Mouse (Mus musculus): Measurements from ENCODE around the gene Fyco1. TPM values are rescaled to one million over a fixed set of nuclear protein-coding genes. Genes with fewer than 3 reads are reported as not detected.
"Not testable (repeated sequence)": the region's sequence is repeated elsewhere in the genome, so short reads cannot be mapped to it uniquely, and the experiment has no call there.

Fyco1 gene
- polyA plus RNA-seq, 1 experiment from 2014 or later: 10.9 TPM

DNA sequence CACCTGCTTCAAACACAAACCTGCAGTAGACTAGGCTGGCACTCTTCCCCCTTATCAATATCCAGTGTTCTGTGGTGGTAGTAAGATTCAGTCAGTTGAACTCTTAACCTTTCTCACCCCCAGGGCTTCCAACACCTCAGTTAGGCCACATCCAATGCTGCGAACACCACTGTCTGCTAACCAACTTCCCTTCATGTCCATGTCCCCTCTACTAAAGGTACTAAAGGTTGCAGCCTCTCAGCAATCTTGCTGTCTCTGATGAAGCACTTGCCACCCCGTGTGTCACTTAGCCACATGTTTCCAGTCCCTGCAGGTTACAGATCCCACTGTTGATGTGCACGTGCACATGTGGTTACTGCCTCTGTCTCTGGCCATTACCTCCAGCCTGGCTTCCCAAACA lies 87.9 kb downstream of the Fyco1 start:
- H3K36me3 ChIP-seq (ENCODE audit: poor library complexity, severe bottlenecking): no peaks in the 10 kb centered on the region
- no peaks in the 10 kb centered on the region for H3K9me3 ChIP-seq (replicated peaks)
- H3K27me3 ChIP-seq: no peaks in the 10 kb centered on the region
- no peak overlapping the region for H3K4me2 ChIP-seq
- no peak overlapping the region for H3K27ac ChIP-seq
- WGBS: 91% methylated on average over 3 of the region's 3 CpGs
- no peaks in the 10 kb centered on the region for H3K4me1 ChIP-seq
- H3K4me3 ChIP-seq: no peak overlapping the region
- ATAC-seq: no peak
- no peak overlapping the region for H3K9ac ChIP-seq

DNA sequence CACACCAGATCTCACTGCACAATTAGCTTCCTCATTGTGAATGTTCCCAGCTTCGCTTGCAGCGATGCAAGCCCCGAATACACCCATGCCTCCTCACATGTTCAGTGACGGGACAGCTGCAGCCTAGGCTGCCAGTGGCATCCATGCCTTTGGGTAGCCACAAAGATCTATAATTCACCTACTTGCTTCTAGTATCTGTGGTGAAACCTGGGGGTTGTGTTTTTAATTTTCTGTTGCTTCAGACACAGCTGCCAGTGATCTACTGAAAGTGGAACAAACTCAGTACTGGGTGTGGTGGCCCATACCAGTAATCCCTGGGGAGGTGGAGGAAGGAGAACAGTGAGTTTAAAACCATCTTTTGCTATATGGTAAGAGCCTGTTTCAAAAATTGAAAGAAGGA lies 88.8 kb downstream of the Fyco1 start:
- WGBS: 92% methylated on average over 4 of the region's 4 CpGs
- no peaks in the 10 kb centered on the region for H3K4me1 ChIP-seq
- H3K9me3 ChIP-seq (replicated peaks): no peaks in the 10 kb centered on the region
- no peaks in the 10 kb centered on the region for H3K27me3 ChIP-seq
- H3K4me3 ChIP-seq: no peak overlapping the region
- H3K36me3 ChIP-seq (ENCODE audit: poor library complexity, severe bottlenecking): no peaks in the 10 kb centered on the region
- H3K27ac ChIP-seq: no peak overlapping the region
- H3K9ac ChIP-seq: no peak overlapping the region
- ATAC-seq: no peak
- no peak overlapping the region for H3K4me2 ChIP-seq

DNA sequence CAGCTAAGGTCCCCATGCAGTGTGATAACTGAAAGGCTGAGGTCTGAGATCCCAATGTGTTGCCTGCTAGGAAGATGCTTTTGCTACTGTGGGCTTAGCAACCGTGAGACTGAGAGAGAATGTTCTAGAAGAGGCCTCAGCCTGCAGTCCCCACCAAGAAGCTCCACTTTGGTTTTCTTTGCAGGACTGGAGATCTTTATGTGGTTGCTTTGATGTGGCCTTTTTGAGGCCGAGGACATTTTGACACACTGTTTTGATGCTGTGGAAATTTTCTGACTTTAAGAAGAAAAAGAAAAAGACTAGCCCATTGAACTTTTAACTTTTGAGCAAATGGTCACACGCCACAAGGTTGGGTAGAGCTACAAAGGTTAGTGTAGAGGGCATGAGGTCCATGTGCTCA lies 90.9 kb downstream of the Fyco1 start:
- ATAC-seq: no peak
- Histone ChIP-seq H3K4me3 (no peak overlapping the region), H3K36me3 (ENCODE audit: poor library complexity, severe bottlenecking) (no peaks in the 10 kb centered on the region), H3K27me3 (no peaks in the 10 kb centered on the region), H3K9me3 (replicated peaks) (no peaks in the 10 kb centered on the region), H3K27ac (no peak overlapping the region), H3K4me1 (no peaks in the 10 kb centered on the region), H3K9ac (no peak overlapping the region), H3K4me2 (no peak overlapping the region)
- WGBS: 86% methylated on average over 3 of the region's 3 CpGs

DNA sequence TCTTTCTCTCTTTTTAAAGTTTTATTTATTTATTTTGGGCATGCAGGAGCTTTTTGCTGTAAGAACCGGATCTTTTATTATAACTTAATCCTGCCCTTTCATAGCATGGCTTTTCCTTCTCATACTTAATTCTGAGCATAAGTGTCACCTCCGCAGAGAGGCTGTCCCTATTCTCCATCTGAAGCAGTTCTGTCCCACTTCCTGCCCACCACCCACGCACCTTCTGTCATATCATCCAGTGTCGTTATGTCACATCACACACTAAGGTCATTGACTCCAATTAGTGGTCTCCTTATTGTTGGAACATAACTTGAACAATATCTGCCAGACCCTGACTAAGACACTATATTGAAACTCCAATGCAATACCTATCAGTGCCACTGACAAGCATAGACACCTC lies 93.1 kb downstream of the Fyco1 start:
- 76% methylated on average over 4 of the region's 4 CpGs for WGBS
- H3K27me3 ChIP-seq: no peaks in the 10 kb centered on the region
- no peak for ATAC-seq
- no peaks in the 10 kb centered on the region for H3K4me1 ChIP-seq
- H3K36me3 ChIP-seq (ENCODE audit: poor library complexity, severe bottlenecking): no peaks in the 10 kb centered on the region
- H3K9me3 ChIP-seq (replicated peaks): no peaks in the 10 kb centered on the region
- no peak overlapping the region for H3K27ac ChIP-seq
- no peak overlapping the region for H3K9ac ChIP-seq
- H3K4me2 ChIP-seq: no peak overlapping the region
- H3K4me3 ChIP-seq: no peak overlapping the region

DNA sequence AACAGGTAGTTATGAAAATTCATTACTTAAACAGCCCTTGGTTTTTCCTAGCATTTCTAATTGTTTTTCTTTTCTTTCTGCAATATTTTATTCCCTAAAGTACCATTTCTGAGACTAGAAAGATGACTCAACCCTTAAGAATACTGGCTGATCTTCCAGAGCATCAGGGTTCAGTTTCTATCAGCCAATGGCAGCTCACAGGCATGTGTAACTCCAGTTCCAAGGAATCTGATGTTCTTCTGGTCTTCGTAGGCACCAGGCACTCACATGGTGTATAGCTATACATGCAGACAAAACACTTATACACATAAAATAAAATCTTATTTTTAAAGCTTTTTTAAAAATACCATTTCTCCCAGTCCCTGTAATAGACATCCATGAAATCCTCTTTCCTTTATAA lies 93.5 kb downstream of the Fyco1 start:
- no peaks in the 10 kb centered on the region for H3K4me1 ChIP-seq
- no peaks in the 10 kb centered on the region for H3K36me3 ChIP-seq (ENCODE audit: poor library complexity, severe bottlenecking)
- H3K9me3 ChIP-seq (replicated peaks): no peaks in the 10 kb centered on the region
- H3K4me3 ChIP-seq: no peak overlapping the region
- no peak overlapping the region for H3K4me2 ChIP-seq
- H3K27ac ChIP-seq: no peak overlapping the region
- no peaks in the 10 kb centered on the region for H3K27me3 ChIP-seq
- ATAC-seq: no peak
- WGBS: 86% methylated on average over 1 of the region's 1 CpGs
- H3K9ac ChIP-seq: no peak overlapping the region

- Histone ChIP-seq H3K4me3 (no peak overlapping the region), H3K4me1 (no peaks in the 10 kb centered on the region), H3K27me3 (no peaks in the 10 kb centered on the region), H3K9me3 (replicated peaks) (no peaks in the 10 kb centered on the region), H3K9ac (no peak overlapping the region), H3K27ac (no peak overlapping the region), H3K36me3 (ENCODE audit: poor library complexity, severe bottlenecking) (no peaks in the 10 kb centered on the region), H3K4me2 (no peak overlapping the region)
- WGBS: 81% methylated on average over 2 of the region's 2 CpGs
- ATAC-seq: no peak
Observed at GRCm38 (mm10) chr9:123757326-123757725, 94.4 kb downstream of the Fyco1 start.

GRCm38 (mm10) chr9:123756752-123757151 lies 94.9 kb downstream of the Fyco1 start:
- Histone ChIP-seq H3K4me2 (no peak overlapping the region), H3K9ac (no peak overlapping the region), H3K9me3 (replicated peaks) (no peaks in the 10 kb centered on the region), H3K4me3 (no peak overlapping the region), H3K27me3 (no peaks in the 10 kb centered on the region), H3K4me1 (no peaks in the 10 kb centered on the region), H3K36me3 (ENCODE audit: poor library complexity, severe bottlenecking) (no peaks in the 10 kb centered on the region), H3K27ac (no peak overlapping the region)
- no peak for ATAC-seq
- WGBS: 89% methylated on average over 3 of the region's 3 CpGs

DNA sequence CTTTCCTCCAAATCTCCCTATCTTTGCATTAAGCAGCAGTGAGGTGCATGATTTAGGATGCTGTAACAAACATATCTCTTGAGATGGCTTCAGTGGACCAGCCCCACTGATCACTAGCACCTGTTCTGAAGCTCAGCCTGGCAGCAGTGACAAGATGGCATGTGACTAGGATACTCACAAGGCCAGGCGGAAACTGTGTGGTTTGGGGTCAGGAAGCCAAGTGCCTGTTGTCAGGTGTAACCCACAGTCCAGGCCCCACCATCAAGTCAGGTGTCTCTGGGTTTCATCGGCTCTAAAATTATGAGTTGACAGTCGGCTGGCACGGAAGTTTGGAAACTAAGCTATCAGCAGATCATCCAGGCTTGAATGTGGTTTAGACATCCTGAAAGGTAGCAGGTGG lies 97.4 kb downstream of the Fyco1 start:
- no peaks in the 10 kb centered on the region for H3K9me3 ChIP-seq (replicated peaks)
- H3K9ac ChIP-seq: no peak overlapping the region
- no peaks in the 10 kb centered on the region for H3K4me1 ChIP-seq
- no peak overlapping the region for H3K27ac ChIP-seq
- no peak for ATAC-seq
- H3K27me3 ChIP-seq: no peaks in the 10 kb centered on the region
- no peak overlapping the region for H3K4me2 ChIP-seq
- H3K4me3 ChIP-seq: no peak overlapping the region
- 94% methylated on average over 4 of the region's 4 CpGs for WGBS
- no peaks in the 10 kb centered on the region for H3K36me3 ChIP-seq (ENCODE audit: poor library complexity, severe bottlenecking)

- not testable (repeated sequence) for H3K27ac ChIP-seq; H3K4me2 ChIP-seq; H3K4me3 ChIP-seq; H3K36me3 ChIP-seq (ENCODE audit: poor library complexity, severe bottlenecking); H3K9me3 ChIP-seq (replicated peaks); H3K4me1 ChIP-seq; H3K9ac ChIP-seq; H3K27me3 ChIP-seq; ATAC-seq
- WGBS: 89% methylated on average over 8 of the region's 8 CpGs
Observed at GRCm38 (mm10) chr9:123749687-123750086, 102.0 kb downstream of the Fyco1 start.

- Histone ChIP-seq H3K36me3 (ENCODE audit: poor library complexity, severe bottlenecking) (no peaks in the 10 kb centered on the region), H3K4me1 (no peaks in the 10 kb centered on the region), H3K27ac (no peak overlapping the region), H3K9ac (no peak overlapping the region), H3K9me3 (replicated peaks) (no peaks in the 10 kb centered on the region), H3K4me2 (no peak overlapping the region), H3K27me3 (no peaks in the 10 kb centered on the region), H3K4me3 (no peak overlapping the region)
- ATAC-seq: no peak
- 85% methylated on average over 4 of the region's 4 CpGs for WGBS
Observed at GRCm38 (mm10) chr9:123740799-123741198, 110.9 kb downstream of the Fyco1 start.

Other genes starting within 250 kb of the Fyco1 start
- 0.20 and 0.22 TPM in 2 replicates for gene Slc6a20b, start 219.3 kb downstream of the Fyco1 start, polyA plus RNA-seq (2015; fragmentation: Nextera tagmentation; extraction: Ambion mirVana)
- 0.09 and 0.17 TPM in 2 replicates for gene Ccr9, start 173.5 kb downstream of the Fyco1 start, polyA plus RNA-seq (2015; fragmentation: Nextera tagmentation; extraction: Ambion mirVana)
- gene Slc6a20a, start 173.0 kb downstream of the Fyco1 start, polyA plus RNA-seq (2015; fragmentation: Nextera tagmentation; extraction: Ambion mirVana): 0.77 and 1.0 TPM in 2 replicates
- gene Lztfl1, start 134.2 kb downstream of the Fyco1 start, polyA plus RNA-seq (2015; fragmentation: Nextera tagmentation; extraction: Ambion mirVana): 50.8 and 52.7 TPM in 2 replicates
- gene Cxcr6, start 45.4 kb downstream of the Fyco1 start, polyA plus RNA-seq (2015; fragmentation: Nextera tagmentation; extraction: Ambion mirVana): 0.08 and 0.18 TPM in 2 replicates
- gene Xcr1, start 10.1 kb upstream of the Fyco1 start, polyA plus RNA-seq (2015; fragmentation: Nextera tagmentation; extraction: Ambion mirVana): 0.10 TPM in 2 replicates
- gene Ccr1, start 116.8 kb upstream of the Fyco1 start, polyA plus RNA-seq (2015; fragmentation: Nextera tagmentation; extraction: Ambion mirVana): 0.55 and 0.70 TPM in 2 replicates
- gene Ccr1l1, start 126.5 kb upstream of the Fyco1 start, polyA plus RNA-seq (2015; fragmentation: Nextera tagmentation; extraction: Ambion mirVana): not detected in 2 replicates
- not detected in 2 replicates for gene Ccr3, start 170.1 kb upstream of the Fyco1 start, polyA plus RNA-seq (2015; fragmentation: Nextera tagmentation; extraction: Ambion mirVana)

All from forebrain, embryonic 13.5 days (tissue).